Mouse (Mus musculus): Measurements from ENCODE around the gene Tlcd1. TPM values are rescaled to one million over a fixed set of nuclear protein-coding genes. Genes with fewer than 3 reads are reported as not detected.

Tlcd1 gene
- total and polyA plus RNA-seq, 3 experiments: 23.3 to 28.3 TPM; not detected in 1

DNA sequence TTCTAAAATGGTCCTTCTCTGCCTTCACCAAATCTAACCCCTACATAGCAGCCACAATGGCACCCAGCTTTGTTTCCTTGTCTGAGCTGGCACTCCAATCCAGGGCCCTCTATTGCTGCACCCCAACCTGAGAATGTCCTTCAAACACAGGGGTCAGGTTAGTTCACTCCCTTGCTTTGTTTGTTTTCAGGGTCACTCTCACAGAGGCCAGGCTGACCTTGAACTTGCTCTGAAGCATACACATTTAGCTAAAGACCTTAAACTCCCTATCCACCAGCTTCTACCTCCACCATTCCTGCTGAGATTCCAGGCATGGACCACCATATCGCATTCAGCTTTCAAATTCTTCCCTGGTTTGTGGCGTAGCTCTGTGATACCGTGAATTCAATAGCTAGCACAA is 2.0 kb upstream of the Tlcd1 start:
- H3K27ac ChIP-seq (ENCODE audit: control insufficient read depth, low read depth, low read length): no peak overlapping the region

DNA sequence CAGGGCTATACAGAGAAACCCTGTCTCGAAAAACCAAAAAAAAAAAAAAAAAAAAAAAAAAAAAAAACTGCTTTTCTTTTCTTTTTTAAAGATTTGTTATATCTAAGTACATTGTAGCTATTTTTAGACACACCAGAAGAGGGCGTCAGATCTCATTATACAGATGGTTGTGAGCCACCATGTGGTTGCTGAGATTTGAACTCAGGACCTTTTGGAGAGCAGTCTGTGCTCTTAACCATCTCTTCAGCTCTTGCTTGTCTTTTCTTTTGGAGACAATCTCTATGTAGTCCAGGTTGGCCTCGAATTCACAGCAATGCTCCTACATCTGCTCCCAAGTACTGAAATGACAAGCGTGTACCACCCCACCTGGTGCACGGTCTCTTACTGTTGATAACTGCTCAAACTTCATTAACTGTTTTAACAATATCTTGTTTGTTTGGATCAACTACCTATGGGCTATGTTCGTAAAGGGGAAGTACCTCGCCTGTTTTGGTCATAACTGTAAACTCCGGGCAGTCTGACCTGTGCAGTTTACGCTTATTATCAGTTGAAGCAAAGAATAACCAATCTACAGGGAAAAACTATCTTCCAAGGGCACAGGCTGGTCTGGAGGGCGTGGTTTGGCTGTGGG is 625 bp upstream of the Tlcd1 start:
- H3K4me3 ChIP-seq (ENCODE audit: control insufficient read depth in 1 of 2, insufficient read depth in 1 of 2, low read depth in 2 of 2, low read length in 2 of 2): peak overlapping the region; percentile 60 to 67
- no peak for TF ChIP-seq KAT2A (conservative IDR thresholded peaks at IDR 0.05; ENCODE audit: low read depth, low read length)
- no peak for TF ChIP-seq BHLHE40 (IDR thresholded peaks at IDR 0.05; ENCODE audit: borderline replicate concordance, low read depth, low read length)
- peak; percentile 88; the same call in 1 of the 2 replicates for TF ChIP-seq MEF2A (IDR thresholded peaks at IDR 0.05; ENCODE audit: extremely low read depth, insufficient replicate concordance, low read depth, low read length, poor library complexity, severe bottlenecking)
- 0 out of 4 replicates have a peak, but pooled peaks of 1 of the 2 experiments have one; percentile 52 for TF ChIP-seq EP300 (IDR thresholded peaks at IDR 0.05; ENCODE audit: low read depth in 1 of 2, low read length in 2 of 2)
- TF ChIP-seq MYC (IDR thresholded peaks at IDR 0.05; ENCODE audit: low read depth, low read length): peak; percentile 90
- TF ChIP-seq JUND (IDR thresholded peaks at IDR 0.05; ENCODE audit: low read depth, low read length): no peak
- TF ChIP-seq CHD1 (IDR thresholded peaks at IDR 0.05; ENCODE audit: low read depth, low read length): 0 out of 2 replicates have a peak, but pooled peaks have one; percentile 73
- peak; percentile 70 for TF ChIP-seq ZNF384 (IDR thresholded peaks at IDR 0.05; ENCODE audit: low read depth, low read length)
- no peak for TF ChIP-seq ZMIZ1 (IDR thresholded peaks at IDR 0.05; ENCODE audit: low read depth, low read length)
- 0 out of 2 replicates have a peak, but pooled peaks have one; percentile 5 for TF ChIP-seq ETS1 (IDR thresholded peaks at IDR 0.05; ENCODE audit: low read depth, low read length)
- TF ChIP-seq HCFC1 (IDR thresholded peaks at IDR 0.05; ENCODE audit: low read depth, low read length): no peak
- TF ChIP-seq MXI1 (IDR thresholded peaks at IDR 0.05; ENCODE audit: low read depth, low read length): peak; percentile 60; the same call in 1 of the 2 replicates
- 0 out of 2 replicates have a peak, but pooled peaks have one; percentile 11 for TF ChIP-seq GATA1 (IDR thresholded peaks at IDR 0.05; ENCODE audit: low read depth, low read length)
- peak in 2 of 3 experiments; percentile 37 to 55; a peak in 4 of 6 replicates for TF ChIP-seq CTCF (IDR thresholded peaks at IDR 0.05 in 2 of 3, conservative IDR thresholded peaks at IDR 0.05 in 1 of 3; ENCODE audit: control insufficient read depth in 1 of 3, insufficient read depth in 1 of 3, low read depth in 2 of 3, low read length in 3 of 3, poor library complexity in 1 of 3, severe bottlenecking in 1 of 3)
- peaks cover 8% of the 10 kb centered on the region for H3K79me2 ChIP-seq (ENCODE audit: control insufficient read depth, insufficient read depth, low read length, poor library complexity)
- peak; percentile 98 for DNase-seq (ENCODE audit: low read depth, low spot score)
- no peaks in the 10 kb centered on the region for H3K27me3 ChIP-seq (ENCODE audit: control insufficient read depth in 1 of 2, insufficient read depth in 2 of 2, low read length in 2 of 2)
- peak overlapping the region; percentile 59 for H3K27ac ChIP-seq (ENCODE audit: control insufficient read depth, low read depth, low read length)
- H3K36me3 ChIP-seq (ENCODE audit: control insufficient read depth in 1 of 2, insufficient read depth in 2 of 2, low read length in 2 of 2): peaks cover 0 to 19% of the 10 kb centered on the region in 2 experiments; a peak in 3 of 4 replicates
- H3K9ac ChIP-seq (ENCODE audit: control insufficient read depth, low read depth, low read length, poor library complexity, severe bottlenecking): peak overlapping the region; percentile 10; the same call in 1 of the 2 replicates
- H3K9me3 ChIP-seq (replicated peaks; ENCODE audit: insufficient read depth, low read length): no peaks in the 10 kb centered on the region
- peaks cover 0 to 11% of the 10 kb centered on the region in 2 experiments; a peak in 1 of 4 replicates for H3K4me1 ChIP-seq (ENCODE audit: control insufficient read depth in 1 of 2, insufficient read depth in 2 of 2, low read length in 2 of 2)

More for the DNA sequence above, 2.0 kb upstream of the Tlcd1 start:
- DNase-seq (ENCODE audit: low read depth, low spot score): no peak
- no peaks in the 10 kb centered on the region for H3K9me3 ChIP-seq (replicated peaks; ENCODE audit: insufficient read depth, low read length)
- H3K36me3 ChIP-seq (ENCODE audit: control insufficient read depth in 1 of 2, insufficient read depth in 2 of 2, low read length in 2 of 2): peaks cover 0 to 5% of the 10 kb centered on the region in 2 experiments; a peak in 2 of 4 replicates
- TF ChIP-seq ZKSCAN1 (IDR thresholded peaks at IDR 0.05; ENCODE audit: low read depth, low read length): no peak
- no peak for TF ChIP-seq ZMIZ1 (IDR thresholded peaks at IDR 0.05; ENCODE audit: low read depth, low read length)
- TF ChIP-seq TCF12 (IDR thresholded peaks at IDR 0.05; ENCODE audit: low read depth, low read length): no peak
- no peak overlapping the region for H3K9ac ChIP-seq (ENCODE audit: control insufficient read depth, low read depth, low read length, poor library complexity, severe bottlenecking)
- peaks cover 0 to 3% of the 10 kb centered on the region in 2 experiments; a peak in 1 of 4 replicates for H3K4me1 ChIP-seq (ENCODE audit: control insufficient read depth in 1 of 2, insufficient read depth in 2 of 2, low read length in 2 of 2)
- H3K27me3 ChIP-seq (ENCODE audit: control insufficient read depth in 1 of 2, insufficient read depth in 2 of 2, low read length in 2 of 2): no peaks in the 10 kb centered on the region
- no peak overlapping the region for H3K4me3 ChIP-seq (ENCODE audit: control insufficient read depth in 1 of 2, insufficient read depth in 1 of 2, low read depth in 2 of 2, low read length in 2 of 2)
- H3K79me2 ChIP-seq (ENCODE audit: control insufficient read depth, insufficient read depth, low read length, poor library complexity): peaks cover 7% of the 10 kb centered on the region

Measured in MEL (cell line).